Mouse (Mus musculus): ENCODE results near the gene Ccdc61. TPM values are rescaled to one million over a fixed set of nuclear protein-coding genes. Genes with fewer than 3 reads are reported as not detected.
"Not testable (repeated sequence)": the region's sequence is repeated elsewhere in the genome, so short reads cannot be mapped to it uniquely, and the experiment has no call there.

Ccdc61 gene
- polyA plus RNA-seq, 1 experiment from 2014 or later, result 21.2 TPM

- H3K9ac ChIP-seq (ENCODE audit: low read length), result no peak overlapping the region
- no peak overlapping the region for H3K4me3 ChIP-seq (replicated peaks; ENCODE audit: low read length)
- peaks cover 5% of the 10 kb centered on the region for H3K4me1 ChIP-seq (ENCODE audit: control insufficient read depth, insufficient read depth, low read length)
- H3K27me3 ChIP-seq (ENCODE audit: control insufficient read depth, insufficient read depth, low read length), result peaks cover 3% of the 10 kb centered on the region; the same call in 1 of the 2 replicates
- no peaks in the 10 kb centered on the region for H3K36me3 ChIP-seq (ENCODE audit: control insufficient read depth, insufficient read depth, low read length)
- H3K9me3 ChIP-seq (replicated peaks; ENCODE audit: control insufficient read depth, low read length), result no peaks in the 10 kb centered on the region
- peak; percentile 54; the same call in 1 of the 2 replicates for ATAC-seq (ENCODE audit: insufficient read depth, low FRiP score)
- no peak overlapping the region for H3K4me2 ChIP-seq (ENCODE audit: low read depth, low read length)
- 72% methylated on average over 5 of the region's 5 CpGs for WGBS
- H3K27ac ChIP-seq (ENCODE audit: low read length), result no peak overlapping the region
These were observed 34.8 kb downstream of the Ccdc61 start for GRCm38 (mm10) chr7:18875372-18875771.

- Histone ChIP-seq H3K4me1 (ENCODE audit: control insufficient read depth, insufficient read depth, low read length) (peaks cover 5% of the 10 kb centered on the region), H3K36me3 (ENCODE audit: control insufficient read depth, insufficient read depth, low read length) (no peaks in the 10 kb centered on the region), H3K4me3 (replicated peaks; ENCODE audit: low read length) (peak overlapping the region; percentile 49), H3K9me3 (replicated peaks; ENCODE audit: control insufficient read depth, low read length) (peaks cover 4% of the 10 kb centered on the region; the same call in 1 of the 2 replicates), H3K27me3 (ENCODE audit: control insufficient read depth, insufficient read depth, low read length) (peaks cover 3% of the 10 kb centered on the region; the same call in 1 of the 2 replicates), H3K4me2 (ENCODE audit: low read depth, low read length) (peak overlapping the region; percentile 95), H3K27ac (ENCODE audit: low read length) (no peak overlapping the region), H3K9ac (ENCODE audit: low read length) (peak overlapping the region; percentile 67)
- peak; percentile 79 for ATAC-seq (ENCODE audit: insufficient read depth, low FRiP score)
- 1% methylated on average over 10 of the region's 10 CpGs for WGBS
These were observed 37.0 kb downstream of the Ccdc61 start for GRCm38 (mm10) chr7:18873253-18873652.

GRCm38 (mm10) chr7:18872816-18873215, 37.4 kb downstream of the Ccdc61 start:
- Histone ChIP-seq H3K9ac (ENCODE audit: low read length) (peak overlapping the region; percentile 67), H3K4me3 (replicated peaks; ENCODE audit: low read length) (peak overlapping the region; percentile 49), H3K27ac (ENCODE audit: low read length) (no peak overlapping the region), H3K27me3 (ENCODE audit: control insufficient read depth, insufficient read depth, low read length) (peaks cover 3% of the 10 kb centered on the region; the same call in 1 of the 2 replicates), H3K36me3 (ENCODE audit: control insufficient read depth, insufficient read depth, low read length) (no peaks in the 10 kb centered on the region), H3K4me1 (ENCODE audit: control insufficient read depth, insufficient read depth, low read length) (peaks cover 5% of the 10 kb centered on the region), H3K4me2 (ENCODE audit: low read depth, low read length) (peak overlapping the region; percentile 95), H3K9me3 (replicated peaks; ENCODE audit: control insufficient read depth, low read length) (peaks cover 4% of the 10 kb centered on the region; the same call in 1 of the 2 replicates)
- no peak for ATAC-seq (ENCODE audit: insufficient read depth, low FRiP score)
- WGBS, result 3% methylated on average over 7 of the region's 7 CpGs

- Histone ChIP-seq H3K27ac (ENCODE audit: low read length) (no peak overlapping the region), H3K4me3 (replicated peaks; ENCODE audit: low read length) (peak overlapping the region; percentile 49), H3K9ac (ENCODE audit: low read length) (peak overlapping the region; percentile 67), H3K27me3 (ENCODE audit: control insufficient read depth, insufficient read depth, low read length) (peaks cover 3% of the 10 kb centered on the region; the same call in 1 of the 2 replicates), H3K4me2 (ENCODE audit: low read depth, low read length) (peak overlapping the region; percentile 95), H3K4me1 (ENCODE audit: control insufficient read depth, insufficient read depth, low read length) (peaks cover 5% of the 10 kb centered on the region), H3K9me3 (replicated peaks; ENCODE audit: control insufficient read depth, low read length) (peaks cover 4% of the 10 kb centered on the region; the same call in 1 of the 2 replicates), H3K36me3 (ENCODE audit: control insufficient read depth, insufficient read depth, low read length) (no peaks in the 10 kb centered on the region)
- 26% methylated on average over 13 of the region's 14 CpGs for WGBS
- no peak for ATAC-seq (ENCODE audit: insufficient read depth, low FRiP score)
These were observed 38.0 kb downstream of the Ccdc61 start for GRCm38 (mm10) chr7:18872014-18872802.

- not testable (repeated sequence) for H3K9me3 ChIP-seq (replicated peaks; ENCODE audit: control insufficient read depth, low read length); H3K4me1 ChIP-seq (ENCODE audit: control insufficient read depth, insufficient read depth, low read length); H3K27me3 ChIP-seq (ENCODE audit: control insufficient read depth, insufficient read depth, low read length); ATAC-seq (ENCODE audit: insufficient read depth, low FRiP score); H3K36me3 ChIP-seq (ENCODE audit: control insufficient read depth, insufficient read depth, low read length); H3K27ac ChIP-seq (ENCODE audit: low read length); H3K9ac ChIP-seq (ENCODE audit: low read length); H3K4me3 ChIP-seq (replicated peaks; ENCODE audit: low read length)
- no CpG with 5 or more reads among the region's 8 CpGs for WGBS
- H3K4me2 ChIP-seq (ENCODE audit: low read depth, low read length), result 0 out of 2 replicates have a peak within 1 kb of the TSS, but pooled peaks have one; percentile 95
These were observed 39.2 kb downstream of the Ccdc61 start, which contains the start of gene Pglyrp1 for GRCm38 (mm10) chr7:18871031-18871430. Pglyrp1 (plus strand) TSS chr7:18871331.

- H3K36me3 ChIP-seq (ENCODE audit: control insufficient read depth, insufficient read depth, low read length), result no peaks in the 10 kb centered on the region
- ATAC-seq (ENCODE audit: insufficient read depth, low FRiP score), result no peak
- WGBS, result 93% methylated on average over 2 of the region's 2 CpGs
- H3K27ac ChIP-seq (ENCODE audit: low read length), result no peak overlapping the region
- no peak overlapping the region for H3K9ac ChIP-seq (ENCODE audit: low read length)
- H3K27me3 ChIP-seq (ENCODE audit: control insufficient read depth, insufficient read depth, low read length), result peaks cover 3% of the 10 kb centered on the region; the same call in 1 of the 2 replicates
- H3K4me1 ChIP-seq (ENCODE audit: control insufficient read depth, insufficient read depth, low read length), result peaks cover 5% of the 10 kb centered on the region
- no peak overlapping the region for H3K4me2 ChIP-seq (ENCODE audit: low read depth, low read length)
- peaks cover 4% of the 10 kb centered on the region; the same call in 1 of the 2 replicates for H3K9me3 ChIP-seq (replicated peaks; ENCODE audit: control insufficient read depth, low read length)
- no peak overlapping the region for H3K4me3 ChIP-seq (replicated peaks; ENCODE audit: low read length)
These were observed 41.7 kb downstream of the Ccdc61 start for GRCm38 (mm10) chr7:18868491-18868890.

- Histone ChIP-seq H3K36me3 (ENCODE audit: control insufficient read depth, insufficient read depth, low read length) (no peaks in the 10 kb centered on the region), H3K27ac (ENCODE audit: low read length) (no peak overlapping the region), H3K4me1 (ENCODE audit: control insufficient read depth, insufficient read depth, low read length) (peaks cover 6% of the 10 kb centered on the region; the same call in 1 of the 2 replicates), H3K4me3 (replicated peaks; ENCODE audit: low read length) (no peak overlapping the region), H3K27me3 (ENCODE audit: control insufficient read depth, insufficient read depth, low read length) (no peaks in the 10 kb centered on the region), H3K9me3 (replicated peaks; ENCODE audit: control insufficient read depth, low read length) (no peaks in the 10 kb centered on the region), H3K9ac (ENCODE audit: low read length) (no peak overlapping the region), H3K4me2 (ENCODE audit: low read depth, low read length) (no peak overlapping the region)
- WGBS, result 76% methylated on average over 6 of the region's 6 CpGs
- ATAC-seq (ENCODE audit: insufficient read depth, low FRiP score), result no peak
These were observed 47.4 kb downstream of the Ccdc61 start for GRCm38 (mm10) chr7:18862801-18863200.

GRCm38 (mm10) chr7:18858310-18858916, 51.8 kb downstream of the Ccdc61 start:
- 71% methylated on average over 5 of the region's 5 CpGs for WGBS
- H3K9ac ChIP-seq (ENCODE audit: low read length), result no peak overlapping the region
- H3K4me3 ChIP-seq (replicated peaks; ENCODE audit: low read length), result no peak overlapping the region
- no peak overlapping the region; the same call in 1 of the 2 replicates for H3K27ac ChIP-seq (ENCODE audit: low read length)
- H3K27me3 ChIP-seq (ENCODE audit: control insufficient read depth, insufficient read depth, low read length), result no peaks in the 10 kb centered on the region
- no peaks in the 10 kb centered on the region for H3K9me3 ChIP-seq (replicated peaks; ENCODE audit: control insufficient read depth, low read length)
- no peaks in the 10 kb centered on the region for H3K36me3 ChIP-seq (ENCODE audit: control insufficient read depth, insufficient read depth, low read length)
- peaks cover 6% of the 10 kb centered on the region; the same call in 1 of the 2 replicates for H3K4me1 ChIP-seq (ENCODE audit: control insufficient read depth, insufficient read depth, low read length)
- peak; percentile 50; the same call in 1 of the 2 replicates for ATAC-seq (ENCODE audit: insufficient read depth, low FRiP score)
- no peak overlapping the region for H3K4me2 ChIP-seq (ENCODE audit: low read depth, low read length)

GRCm38 (mm10) chr7:18848395-18848794, 61.8 kb downstream of the Ccdc61 start:
- Histone ChIP-seq H3K36me3 (ENCODE audit: control insufficient read depth, insufficient read depth, low read length) (no peaks in the 10 kb centered on the region), H3K4me1 (ENCODE audit: control insufficient read depth, insufficient read depth, low read length) (0 out of 2 replicates have a peak, but pooled peaks cover 7% of the 10 kb centered on the region), H3K27ac (ENCODE audit: low read length) (no peak overlapping the region), H3K4me2 (ENCODE audit: low read depth, low read length) (no peak overlapping the region), H3K4me3 (replicated peaks; ENCODE audit: low read length) (no peak overlapping the region), H3K9me3 (replicated peaks; ENCODE audit: control insufficient read depth, low read length) (no peaks in the 10 kb centered on the region), H3K27me3 (ENCODE audit: control insufficient read depth, insufficient read depth, low read length) (no peaks in the 10 kb centered on the region), H3K9ac (ENCODE audit: low read length) (no peak overlapping the region)
- ATAC-seq (ENCODE audit: insufficient read depth, low FRiP score), result peak; percentile 37; the same call in 1 of the 2 replicates
- WGBS, result 74% methylated on average over 1 of the region's 1 CpGs

Measured in stomach, embryonic 16.5 days (tissue).